Mouse (Mus musculus) hindbrain, embryonic 10.5 days (tissue): ENCODE measurements around the gene Itga1. TPM values are rescaled to one million over a fixed set of nuclear protein-coding genes. Genes with fewer than 3 reads are reported as not detected.

Experiments used
- DNase-seq: peaks from one replicate; pipeline ENCODE4 v3.0.0-alpha.2; 2017; ENCODE audit warnings: low spot score
- H3K27ac ChIP-seq: fragments of 300-500 bp; sonication (generic); 2 replicates; pipeline ENCODE4 v1.5.1; 2016; ENCODE audit warnings: mild to moderate bottlenecking, moderate library complexity
- H3K27me3 ChIP-seq: fragments of 300-500 bp; sonication (generic); 2 replicates; pipeline ENCODE4 v1.6.1; 2016; ENCODE audit warnings: mild to moderate bottlenecking; ENCODE audit not compliant: poor library complexity, insufficient read depth, severe bottlenecking
- H3K36me3 ChIP-seq: fragments of 300-500 bp; sonication (generic); 2 replicates; pipeline ENCODE4 v1.6.1; 2016; ENCODE audit warnings: mild to moderate bottlenecking, moderate library complexity
- H3K4me1 ChIP-seq: fragments of 300-500 bp; sonication (generic); replicated peaks from 2 replicates; pipeline ENCODE4 v1.6.1; 2016; ENCODE audit warnings: mild to moderate bottlenecking
- H3K4me3 ChIP-seq: fragments of 300-500 bp; sonication (generic); 2 replicates; pipeline ENCODE4 v1.5.1; 2016; ENCODE audit warnings: mild to moderate bottlenecking, moderate library complexity
- H3K9me3 ChIP-seq: fragments of 300-500 bp; sonication (generic); 2 replicates; pipeline ENCODE4 v1.6.1; 2016; ENCODE audit warnings: mild to moderate bottlenecking, moderate library complexity
- WGBS: fragments of 180-500 bp; shearing (Covaris S2); methylation state at CpG from one replicate; pipeline ENCODE4 v1.1.7; 2016; 5-methylcytosine and 5-hydroxymethylcytosine counted together
- polyA plus RNA-seq: library from polyadenylated mRNA; unstranded; fragments of >200 nt; fragmentation: Nextera tagmentation; extraction: Ambion mirVana; gene quantifications from 2 replicates; pipeline ENCODE4 v1.2.1, GENCODE M21; 2016

Itga1 gene
- polyA plus RNA-seq, 1 experiment from 2014 or later: 4.4 TPM

- no peak for DNase-seq
- H3K27me3 ChIP-seq: no peaks in the 10 kb centered on the region
- H3K36me3 ChIP-seq: no peaks in the 10 kb centered on the region
- no peak overlapping the region for H3K4me3 ChIP-seq
- H3K9me3 ChIP-seq: no peaks in the 10 kb centered on the region
- H3K4me1 ChIP-seq: no peaks in the 10 kb centered on the region
- WGBS: 78% methylated on average over 1 of the region's 1 CpGs
- no peak overlapping the region for H3K27ac ChIP-seq
These were observed 22.8 kb upstream of the Itga1 start for GRCm38 (mm10) chr13:115124521-115124920.

- Histone ChIP-seq H3K36me3 (no peaks in the 10 kb centered on the region), H3K27ac (no peak overlapping the region), H3K4me1 (no peaks in the 10 kb centered on the region), H3K9me3 (no peaks in the 10 kb centered on the region), H3K27me3 (no peaks in the 10 kb centered on the region), H3K4me3 (no peak overlapping the region)
- WGBS: 65% methylated on average over 5 of the region's 5 CpGs
- DNase-seq: no peak
These were observed 17.0 kb upstream of the Itga1 start for GRCm38 (mm10) chr13:115118756-115119155.

GRCm38 (mm10) chr13:115118195-115118594 lies 16.4 kb upstream of the Itga1 start:
- H3K4me3 ChIP-seq: no peak overlapping the region
- no peaks in the 10 kb centered on the region for H3K4me1 ChIP-seq
- WGBS: 83% methylated on average over 3 of the region's 3 CpGs
- no peaks in the 10 kb centered on the region for H3K9me3 ChIP-seq
- DNase-seq: no peak
- H3K36me3 ChIP-seq: no peaks in the 10 kb centered on the region
- no peaks in the 10 kb centered on the region for H3K27me3 ChIP-seq
- H3K27ac ChIP-seq: no peak overlapping the region

- WGBS: 88% methylated on average over 3 of the region's 3 CpGs
- Histone ChIP-seq H3K4me1 (no peaks in the 10 kb centered on the region), H3K4me3 (no peak overlapping the region), H3K36me3 (no peaks in the 10 kb centered on the region), H3K27ac (no peak overlapping the region), H3K27me3 (no peaks in the 10 kb centered on the region), H3K9me3 (no peaks in the 10 kb centered on the region)
- no peak for DNase-seq
These were observed 15.3 kb upstream of the Itga1 start for GRCm38 (mm10) chr13:115116930-115117621.

GRCm38 (mm10) chr13:115109628-115110027 lies 7.9 kb upstream of the Itga1 start:
- Histone ChIP-seq H3K27ac (no peak overlapping the region), H3K36me3 (no peaks in the 10 kb centered on the region), H3K4me1 (no peaks in the 10 kb centered on the region), H3K4me3 (no peak overlapping the region), H3K9me3 (no peaks in the 10 kb centered on the region), H3K27me3 (no peaks in the 10 kb centered on the region)
- no peak for DNase-seq
- WGBS: 77% methylated on average over 4 of the region's 4 CpGs

GRCm38 (mm10) chr13:115107436-115107835 lies 5.7 kb upstream of the Itga1 start:
- no peak overlapping the region for H3K4me3 ChIP-seq
- H3K9me3 ChIP-seq: peaks cover 2% of the 10 kb centered on the region; the same call in 1 of the 2 replicates
- H3K27me3 ChIP-seq: peaks cover 10% of the 10 kb centered on the region
- no peaks in the 10 kb centered on the region for H3K4me1 ChIP-seq
- WGBS: 85% methylated on average over 8 of the region's 8 CpGs
- no peaks in the 10 kb centered on the region for H3K36me3 ChIP-seq
- no peak for DNase-seq
- no peak overlapping the region for H3K27ac ChIP-seq

- H3K4me1 ChIP-seq: peaks cover 10% of the 10 kb centered on the region
- peaks cover 21% of the 10 kb centered on the region for H3K27me3 ChIP-seq
- no peak for DNase-seq
- no peak overlapping the region for H3K4me3 ChIP-seq
- H3K27ac ChIP-seq: no peak overlapping the region
- H3K36me3 ChIP-seq: no peaks in the 10 kb centered on the region
- peaks cover 2% of the 10 kb centered on the region; the same call in 1 of the 2 replicates for H3K9me3 ChIP-seq
- WGBS: 90% methylated on average over 10 of the region's 10 CpGs
These were observed 4.4 kb upstream of the Itga1 start for GRCm38 (mm10) chr13:115106183-115106582.

- no peak for DNase-seq
- Histone ChIP-seq H3K27ac (no peak overlapping the region), H3K4me1 (peaks cover 11% of the 10 kb centered on the region), H3K36me3 (no peaks in the 10 kb centered on the region), H3K4me3 (no peak overlapping the region), H3K9me3 (peaks cover 2% of the 10 kb centered on the region; the same call in 1 of the 2 replicates), H3K27me3 (peaks cover 49% of the 10 kb centered on the region)
- 92% methylated on average over 2 of the region's 2 CpGs for WGBS
These were observed 990 bp upstream of the Itga1 start for GRCm38 (mm10) chr13:115102754-115103153.

- H3K36me3 ChIP-seq: no peaks in the 10 kb centered on the region
- H3K4me1 ChIP-seq: peaks cover 15% of the 10 kb centered on the region
- H3K27ac ChIP-seq: peak overlapping the region; percentile 63; the same call in 1 of the 2 replicates
- DNase-seq: no peak
- peak overlapping the region; percentile 58 for H3K4me3 ChIP-seq
- H3K9me3 ChIP-seq: peaks cover 2% of the 10 kb centered on the region; the same call in 1 of the 2 replicates
- peaks cover 49% of the 10 kb centered on the region for H3K27me3 ChIP-seq
- WGBS: 37% methylated on average over 11 of the region's 11 CpGs
These were observed 1.2 kb downstream of the Itga1 start for GRCm38 (mm10) chr13:115100381-115101177.

- WGBS: 89% methylated on average over 9 of the region's 9 CpGs
These were observed 2.4 kb downstream of the Itga1 start for GRCm38 (mm10) chr13:115099381-115099780.

GRCm38 (mm10) chr13:115098227-115098626 lies 3.5 kb downstream of the Itga1 start:
- Histone ChIP-seq H3K4me1 (peaks cover 15% of the 10 kb centered on the region), H3K9me3 (no peaks in the 10 kb centered on the region), H3K27me3 (peaks cover 45% of the 10 kb centered on the region), H3K4me3 (no peak overlapping the region), H3K36me3 (no peaks in the 10 kb centered on the region), H3K27ac (no peak overlapping the region)
- WGBS: 83% methylated on average over 3 of the region's 3 CpGs
- DNase-seq: no peak

More at GRCm38 (mm10) chr13:115099381-115099780, 2.4 kb downstream of the Itga1 start:
- DNase-seq: no peak
- Histone ChIP-seq H3K4me1 (peaks cover 15% of the 10 kb centered on the region), H3K27ac (no peak overlapping the region), H3K9me3 (peaks cover 2% of the 10 kb centered on the region; the same call in 1 of the 2 replicates), H3K36me3 (no peaks in the 10 kb centered on the region), H3K4me3 (no peak overlapping the region), H3K27me3 (peaks cover 49% of the 10 kb centered on the region)

- no peaks in the 10 kb centered on the region for H3K9me3 ChIP-seq
- H3K27ac ChIP-seq: no peak overlapping the region
- no peak overlapping the region for H3K4me3 ChIP-seq
- no peaks in the 10 kb centered on the region for H3K36me3 ChIP-seq
- no peak for DNase-seq
- whole genome bisulfite sequencing: 57% methylated on average over 5 of the region's 5 CpGs
- H3K27me3 ChIP-seq: peaks cover 35% of the 10 kb centered on the region
- H3K4me1 ChIP-seq: peaks cover 11% of the 10 kb centered on the region
These were observed 4.8 kb downstream of the Itga1 start for GRCm38 (mm10) chr13:115096965-115097364.

GRCm38 (mm10) chr13:115096216-115096615 lies 5.5 kb downstream of the Itga1 start:
- DNase-seq: no peak
- Histone ChIP-seq H3K4me1 (peaks cover 5% of the 10 kb centered on the region), H3K4me3 (no peak overlapping the region), H3K27me3 (peaks cover 28% of the 10 kb centered on the region), H3K27ac (no peak overlapping the region), H3K9me3 (no peaks in the 10 kb centered on the region), H3K36me3 (no peaks in the 10 kb centered on the region)
- WGBS: 64% methylated on average over 2 of the region's 2 CpGs
